Mouse (Mus musculus) kidney, embryonic 14.5 days (tissue): ENCODE data around the gene Cipc. TPM values are rescaled to one million over a fixed set of nuclear protein-coding genes. Genes with fewer than 3 reads are reported as not detected.

Source experiments
- ATAC-seq: fragments of 200-750 bp; cut with Nextera tagmentation; 2 replicates; pipeline ENCODE4 v1.8.0; 2017; ENCODE audit warnings: moderate number of reproducible peaks, mild to moderate bottlenecking, moderate TSS enrichment, moderate library complexity; ENCODE audit not compliant: low FRiP score, low TSS enrichment
- H3K27ac ChIP-seq: fragments of 300-500 bp; sonication (generic); 2 replicates; pipeline ENCODE4 v1.5.1; 2014; ENCODE audit warnings: low read depth, mild to moderate bottlenecking, low read length, moderate library complexity, mixed read lengths
- H3K27me3 ChIP-seq: fragments of 300-500 bp; sonication (generic); 2 replicates; pipeline ENCODE4 v1.6.1; 2014; ENCODE audit warnings: mild to moderate bottlenecking, low read length; ENCODE audit not compliant: control insufficient read depth, insufficient read depth
- H3K36me3 ChIP-seq: fragments of 300-500 bp; sonication (generic); 2 replicates; pipeline ENCODE4 v1.6.1; 2014; ENCODE audit warnings: low read length, mixed read lengths; ENCODE audit not compliant: control insufficient read depth, insufficient read depth
- H3K4me1 ChIP-seq: fragments of 300-500 bp; sonication (generic); 2 replicates; pipeline ENCODE4 v1.6.1; 2014; ENCODE audit warnings: low read length, mixed read lengths; ENCODE audit not compliant: control insufficient read depth, insufficient read depth
- H3K4me2 ChIP-seq: fragments of 300-500 bp; sonication (generic); replicated peaks from 2 replicates; pipeline ENCODE4 v1.6.1; 2014; ENCODE audit warnings: low read depth, mild to moderate bottlenecking, low read length
- H3K4me3 ChIP-seq: fragments of 300-500 bp; sonication (generic); 2 replicates; pipeline ENCODE4 v1.5.1; 2014; ENCODE audit warnings: mild to moderate bottlenecking, low read length
- H3K9ac ChIP-seq: fragments of 300-500 bp; sonication (generic); 2 replicates; pipeline ENCODE4 v1.6.1; 2014; ENCODE audit warnings: low read depth, mild to moderate bottlenecking, low read length, moderate library complexity
- H3K9me3 ChIP-seq: fragments of 300-500 bp; sonication (generic); 2 replicates; pipeline ENCODE4 v1.6.1; 2016; ENCODE audit warnings: low read length; ENCODE audit not compliant: control insufficient read depth
- WGBS: fragments of 180-500 bp; shearing (Covaris S2); extraction: QIAGEN DNeasy Blood & Tissue Kit; methylation state at CpG from one replicate; pipeline ENCODE4 v1.1.7; 2014; 5-methylcytosine and 5-hydroxymethylcytosine counted together
- polyA plus RNA-seq: library from polyadenylated mRNA; unstranded; fragments of >200 nt; fragmentation: Nextera tagmentation; extraction: Ambion mirVana; gene quantifications from 2 replicates; pipeline ENCODE4 v1.2.1, GENCODE M21; 2014

Gene Cipc
- polyA plus RNA-seq, 1 experiment from 2014 or later: 30.4 TPM

- WGBS: 45% methylated on average over 11 of the region's 11 CpGs
- Histone ChIP-seq H3K9ac (no peak overlapping the region), H3K27ac (no peak overlapping the region), H3K4me3 (no peak overlapping the region), H3K27me3 (no peaks in the 10 kb centered on the region), H3K4me1 (peaks cover 6% of the 10 kb centered on the region), H3K36me3 (no peaks in the 10 kb centered on the region), H3K9me3 (no peaks in the 10 kb centered on the region), H3K4me2 (no peak overlapping the region)
- no peak for ATAC-seq
Observed at GRCm38 (mm10) chr12:86941173-86941572, 5.7 kb upstream of the Cipc start.

- Histone ChIP-seq H3K27ac (no peak overlapping the region), H3K9me3 (no peaks in the 10 kb centered on the region), H3K27me3 (no peaks in the 10 kb centered on the region), H3K4me2 (no peak overlapping the region), H3K36me3 (no peaks in the 10 kb centered on the region), H3K9ac (no peak overlapping the region), H3K4me3 (no peak overlapping the region), H3K4me1 (peaks cover 6% of the 10 kb centered on the region)
- 63% methylated on average over 5 of the region's 5 CpGs for WGBS
- no peak for ATAC-seq
Observed at GRCm38 (mm10) chr12:86941734-86942486, 4.9 kb upstream of the Cipc start.

GRCm38 (mm10) chr12:86943421-86943820 is 3.4 kb upstream of the Cipc start:
- no peak overlapping the region for H3K4me3 ChIP-seq
- no peak overlapping the region for H3K4me2 ChIP-seq
- H3K36me3 ChIP-seq: no peaks in the 10 kb centered on the region
- H3K9me3 ChIP-seq: no peaks in the 10 kb centered on the region
- peaks cover 13% of the 10 kb centered on the region for H3K4me1 ChIP-seq
- no peak overlapping the region for H3K9ac ChIP-seq
- H3K27me3 ChIP-seq: no peaks in the 10 kb centered on the region
- WGBS: 91% methylated on average over 8 of the region's 8 CpGs
- ATAC-seq: no peak
- H3K27ac ChIP-seq: no peak overlapping the region

GRCm38 (mm10) chr12:86945126-86945525 is 1.7 kb upstream of the Cipc start:
- no peaks in the 10 kb centered on the region for H3K27me3 ChIP-seq
- H3K4me1 ChIP-seq: peaks cover 16% of the 10 kb centered on the region
- no peaks in the 10 kb centered on the region for H3K9me3 ChIP-seq
- no peak overlapping the region for H3K4me2 ChIP-seq
- no peak overlapping the region for H3K4me3 ChIP-seq
- peak overlapping the region; percentile 20; the same call in 1 of the 2 replicates for H3K9ac ChIP-seq
- WGBS: 4% methylated on average over 4 of the region's 4 CpGs
- no peak overlapping the region for H3K27ac ChIP-seq
- no peak for ATAC-seq
- H3K36me3 ChIP-seq: no peaks in the 10 kb centered on the region

GRCm38 (mm10) chr12:86946301-86946781 is 502 bp upstream of the Cipc start:
- H3K4me2 ChIP-seq: peak overlapping the region; percentile 84
- 1% methylated on average over 17 of the region's 17 CpGs for WGBS
- H3K27ac ChIP-seq: peak overlapping the region; percentile 99
- H3K27me3 ChIP-seq: no peaks in the 10 kb centered on the region
- H3K9ac ChIP-seq: peak overlapping the region; percentile 90
- H3K9me3 ChIP-seq: no peaks in the 10 kb centered on the region
- no peaks in the 10 kb centered on the region for H3K36me3 ChIP-seq
- peaks cover 16% of the 10 kb centered on the region for H3K4me1 ChIP-seq
- no peak for ATAC-seq
- peak overlapping the region; percentile 69 for H3K4me3 ChIP-seq

GRCm38 (mm10) chr12:86947681-86948401 is 998 bp downstream of the Cipc start:
- Histone ChIP-seq H3K4me3 (peak overlapping the region; percentile 69), H3K27me3 (no peaks in the 10 kb centered on the region), H3K9me3 (no peaks in the 10 kb centered on the region), H3K4me1 (peaks cover 14% of the 10 kb centered on the region), H3K4me2 (peak overlapping the region; percentile 84), H3K36me3 (no peaks in the 10 kb centered on the region), H3K9ac (peak overlapping the region; percentile 90), H3K27ac (peak overlapping the region; percentile 66; the same call in 1 of the 2 replicates)
- peak; percentile 57 for ATAC-seq
- 16% methylated on average over 26 of the region's 26 CpGs for WGBS

GRCm38 (mm10) chr12:86948627-86949026 is 1.8 kb downstream of the Cipc start:
- no peak for ATAC-seq
- peak overlapping the region; percentile 69; the same call in 1 of the 2 replicates for H3K4me3 ChIP-seq
- H3K9ac ChIP-seq: no peak overlapping the region
- no peaks in the 10 kb centered on the region for H3K9me3 ChIP-seq
- H3K4me2 ChIP-seq: peak overlapping the region; percentile 84
- no peaks in the 10 kb centered on the region for H3K27me3 ChIP-seq
- H3K27ac ChIP-seq: no peak overlapping the region
- H3K36me3 ChIP-seq: no peaks in the 10 kb centered on the region; the same call in 1 of the 2 replicates
- H3K4me1 ChIP-seq: peaks cover 14% of the 10 kb centered on the region
- WGBS: 11% methylated on average over 6 of the region's 6 CpGs

- Histone ChIP-seq H3K4me3 (no peak overlapping the region), H3K9ac (no peak overlapping the region), H3K27ac (no peak overlapping the region), H3K4me1 (peaks cover 14% of the 10 kb centered on the region), H3K4me2 (no peak overlapping the region), H3K9me3 (no peaks in the 10 kb centered on the region), H3K27me3 (no peaks in the 10 kb centered on the region), H3K36me3 (peaks cover 5% of the 10 kb centered on the region; the same call in 1 of the 2 replicates)
- ATAC-seq: no peak
- WGBS: 77% methylated on average over 9 of the region's 9 CpGs
Observed at GRCm38 (mm10) chr12:86949501-86949900, 2.7 kb downstream of the Cipc start.
